Mouse (Mus musculus) embryonic fibroblast, embryonic 13.5 days (primary cell): ENCODE measurements around the gene Iqsec1.

Experiments used
- CTCF ChIP-seq: IDR thresholded peaks from 2 replicates; pipeline ENCODE4 v1.5.1; 2011; ENCODE audit warnings: mild to moderate bottlenecking, control low read depth, low read length, moderate library complexity, borderline replicate concordance; ENCODE audit not compliant: insufficient read depth
- POLR2A ChIP-seq: IDR thresholded peaks from 2 replicates; pipeline ENCODE4 v1.6.1; 2011; ENCODE audit warnings: low read depth, mild to moderate bottlenecking, control low read depth, low read length, moderate library complexity

GRCm38 (mm10) chr6:90708061-90708618 is 280.3 kb downstream of the Iqsec1 start:
- TF ChIP-seq POLR2A (no peak), CTCF (no peak)
